Mouse (Mus musculus): Measurements from ENCODE around the gene Tspan5. TPM values are rescaled to one million over a fixed set of nuclear protein-coding genes. Genes with fewer than 3 reads are reported as not detected.

The Tspan5 gene
- polyA plus RNA-seq, 1 experiment from 2014 or later, result 12.5 TPM

DNA sequence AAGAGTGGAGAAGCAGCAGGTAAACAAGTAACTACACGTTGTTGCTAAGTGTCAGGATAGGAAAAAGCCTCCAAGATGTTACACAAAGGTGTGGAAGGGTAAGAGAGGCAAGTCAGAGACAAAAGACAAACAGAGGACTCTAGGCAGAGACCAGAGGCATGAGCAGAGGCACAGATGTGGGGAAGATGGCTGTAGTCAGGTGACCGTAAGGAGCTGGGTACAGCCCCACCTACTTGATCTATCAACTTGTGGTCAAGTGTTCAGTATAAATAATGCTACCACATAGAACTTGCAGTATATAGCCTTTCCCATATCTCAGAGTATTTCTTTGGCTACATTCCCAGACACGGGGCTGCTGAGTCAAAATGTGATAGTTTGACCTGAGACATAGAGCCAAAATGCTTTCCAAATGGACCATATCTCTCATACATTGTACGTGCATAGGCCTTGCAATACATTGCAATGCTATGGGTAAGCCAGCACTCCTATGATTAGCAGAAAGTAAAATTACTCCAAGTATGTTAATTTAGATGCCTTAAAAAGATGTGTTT lies 2.8 kb upstream of the Tspan5 start:
- no peak overlapping the region for H3K4me3 ChIP-seq (ENCODE audit: low read depth, low read length)
- ATAC-seq (replicated peaks; ENCODE audit: low FRiP score) (no peak), DNase-seq (ENCODE audit: low spot score) (no peak)
- 78% methylated on average over 4 of the region's 4 CpGs for WGBS
- H3K27ac ChIP-seq (ENCODE audit: low read depth, low read length), result no peak overlapping the region
- H3K9me3 ChIP-seq (ENCODE audit: control insufficient read depth, low read length), result no peaks in the 10 kb centered on the region
- no peaks in the 10 kb centered on the region for H3K36me3 ChIP-seq (ENCODE audit: control insufficient read depth, insufficient read depth, low read length)
- H3K4me1 ChIP-seq (replicated peaks; ENCODE audit: control insufficient read depth, insufficient read depth, low read length), result peaks cover 8% of the 10 kb centered on the region
- peaks cover 3% of the 10 kb centered on the region for H3K27me3 ChIP-seq (replicated peaks; ENCODE audit: control insufficient read depth, insufficient read depth, low read length)
- no peak overlapping the region for H3K4me2 ChIP-seq
- H3K9ac ChIP-seq (ENCODE audit: low read depth, low read length), result no peak overlapping the region

DNA sequence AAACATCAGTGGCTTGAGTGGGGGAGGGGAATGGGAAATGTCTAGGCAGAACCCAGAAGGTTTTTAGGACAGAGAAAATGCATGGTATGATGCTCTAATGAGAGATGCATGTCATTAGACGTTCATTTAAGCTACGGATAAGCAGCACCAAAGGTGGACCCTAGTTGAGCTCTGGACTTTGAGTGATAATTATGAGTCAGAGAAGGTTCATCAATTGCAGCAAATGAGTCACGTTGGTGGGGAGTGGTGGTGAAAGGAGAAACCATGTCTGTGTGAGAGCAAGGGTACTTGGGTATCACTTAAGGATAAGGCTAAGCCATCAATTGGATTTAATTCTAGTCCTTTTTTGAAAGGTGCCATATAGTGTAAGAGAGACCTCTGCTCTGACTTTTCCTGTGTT lies 1.7 kb upstream of the Tspan5 start:
- H3K4me1 ChIP-seq (replicated peaks; ENCODE audit: control insufficient read depth, insufficient read depth, low read length), result peaks cover 8% of the 10 kb centered on the region
- ATAC-seq (replicated peaks; ENCODE audit: low FRiP score), result no peak
- H3K27me3 ChIP-seq (replicated peaks; ENCODE audit: control insufficient read depth, insufficient read depth, low read length), result peaks cover 3% of the 10 kb centered on the region

DNA sequence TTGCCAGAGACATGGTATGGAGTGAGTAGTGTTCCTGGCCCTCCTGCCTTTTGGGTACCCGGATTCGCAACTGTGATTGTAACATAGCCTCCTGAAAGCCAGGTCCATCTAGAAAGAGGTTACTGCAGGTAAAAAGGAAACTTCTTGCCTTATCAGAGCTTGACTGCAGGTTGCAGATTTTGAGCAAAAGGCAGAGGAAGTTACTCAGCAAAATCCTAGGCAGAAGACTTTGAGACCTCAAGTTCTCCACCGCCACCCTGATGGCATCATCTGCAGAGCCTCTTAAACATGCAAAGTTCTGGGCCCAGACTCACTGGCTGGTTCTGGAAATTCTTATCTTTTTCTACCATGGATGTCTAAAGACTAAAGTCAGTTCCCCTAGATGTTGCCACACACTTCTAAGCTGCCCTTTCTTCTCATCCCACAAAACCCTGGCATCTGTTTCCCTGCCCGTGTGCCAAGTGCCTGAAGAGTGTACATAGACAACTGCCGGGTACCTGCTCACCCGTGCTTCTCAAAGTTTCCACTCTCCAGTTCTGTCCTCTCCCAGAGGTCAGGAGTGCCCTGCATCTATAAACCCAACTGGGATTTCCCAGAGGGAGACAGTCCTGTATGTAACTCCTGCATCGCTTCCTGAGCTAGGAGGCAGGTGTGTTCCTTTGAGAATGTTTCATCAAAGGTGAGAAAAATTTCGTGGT lies 1.0 kb upstream of the Tspan5 start:
- Histone ChIP-seq H3K4me1 (replicated peaks; ENCODE audit: control insufficient read depth, insufficient read depth, low read length) (peaks cover 8% of the 10 kb centered on the region), H3K4me2 (peak overlapping the region; percentile 96), H3K4me3 (ENCODE audit: low read depth, low read length) (no peak overlapping the region), H3K9me3 (ENCODE audit: control insufficient read depth, low read length) (no peaks in the 10 kb centered on the region), H3K27me3 (replicated peaks; ENCODE audit: control insufficient read depth, insufficient read depth, low read length) (peaks cover 3% of the 10 kb centered on the region), H3K27ac (ENCODE audit: low read depth, low read length) (no peak overlapping the region), H3K36me3 (ENCODE audit: control insufficient read depth, insufficient read depth, low read length) (no peaks in the 10 kb centered on the region), H3K9ac (ENCODE audit: low read depth, low read length) (no peak overlapping the region)
- no peak for DNase-seq (ENCODE audit: low spot score)
- WGBS, result 51% methylated on average over 8 of the region's 8 CpGs
- ATAC-seq (replicated peaks; ENCODE audit: low FRiP score), result no peak

More for the DNA sequence above, 1.7 kb upstream of the Tspan5 start:
- no peak for DNase-seq (ENCODE audit: low spot score)
- Histone ChIP-seq H3K9ac (ENCODE audit: low read depth, low read length) (no peak overlapping the region), H3K4me3 (ENCODE audit: low read depth, low read length) (no peak overlapping the region), H3K4me2 (no peak overlapping the region), H3K27ac (ENCODE audit: low read depth, low read length) (no peak overlapping the region), H3K9me3 (ENCODE audit: control insufficient read depth, low read length) (no peaks in the 10 kb centered on the region), H3K36me3 (ENCODE audit: control insufficient read depth, insufficient read depth, low read length) (no peaks in the 10 kb centered on the region)
- 64% methylated on average over 3 of the region's 3 CpGs for WGBS

DNA sequence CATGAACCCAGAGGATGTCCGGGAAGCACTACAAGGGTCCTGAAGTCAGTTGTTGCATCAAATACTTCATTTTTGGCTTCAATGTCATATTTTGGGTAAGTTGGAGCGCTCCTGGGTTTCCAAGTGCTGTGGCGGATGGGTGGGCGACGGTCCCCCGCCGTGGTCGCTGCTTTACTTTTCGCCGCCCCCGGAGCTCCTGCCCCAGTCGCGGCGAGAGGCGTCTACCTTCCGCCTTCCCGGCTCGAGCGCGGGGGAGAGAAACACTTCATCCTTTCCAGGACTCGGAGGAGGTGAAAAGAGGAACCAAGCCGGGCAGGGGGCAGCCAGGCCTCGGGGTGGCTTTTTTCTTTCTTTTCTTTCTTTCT lies 553 bp downstream of the Tspan5 start:
- Histone ChIP-seq H3K4me1 (replicated peaks; ENCODE audit: control insufficient read depth, insufficient read depth, low read length) (peaks cover 14% of the 10 kb centered on the region), H3K9ac (ENCODE audit: low read depth, low read length) (peak overlapping the region; percentile 70), H3K4me2 (peak overlapping the region; percentile 96), H3K36me3 (ENCODE audit: control insufficient read depth, insufficient read depth, low read length) (no peaks in the 10 kb centered on the region), H3K4me3 (ENCODE audit: low read depth, low read length) (peak overlapping the region; percentile 77), H3K27me3 (replicated peaks; ENCODE audit: control insufficient read depth, insufficient read depth, low read length) (peaks cover 3% of the 10 kb centered on the region), H3K27ac (ENCODE audit: low read depth, low read length) (no peak overlapping the region), H3K9me3 (ENCODE audit: control insufficient read depth, low read length) (no peaks in the 10 kb centered on the region)
- WGBS, result under 1% methylated on average over 23 of the region's 23 CpGs
- peak; percentile 6 for ATAC-seq (replicated peaks; ENCODE audit: low FRiP score)
- peak; percentile 75 for DNase-seq (ENCODE audit: low spot score)

DNA sequence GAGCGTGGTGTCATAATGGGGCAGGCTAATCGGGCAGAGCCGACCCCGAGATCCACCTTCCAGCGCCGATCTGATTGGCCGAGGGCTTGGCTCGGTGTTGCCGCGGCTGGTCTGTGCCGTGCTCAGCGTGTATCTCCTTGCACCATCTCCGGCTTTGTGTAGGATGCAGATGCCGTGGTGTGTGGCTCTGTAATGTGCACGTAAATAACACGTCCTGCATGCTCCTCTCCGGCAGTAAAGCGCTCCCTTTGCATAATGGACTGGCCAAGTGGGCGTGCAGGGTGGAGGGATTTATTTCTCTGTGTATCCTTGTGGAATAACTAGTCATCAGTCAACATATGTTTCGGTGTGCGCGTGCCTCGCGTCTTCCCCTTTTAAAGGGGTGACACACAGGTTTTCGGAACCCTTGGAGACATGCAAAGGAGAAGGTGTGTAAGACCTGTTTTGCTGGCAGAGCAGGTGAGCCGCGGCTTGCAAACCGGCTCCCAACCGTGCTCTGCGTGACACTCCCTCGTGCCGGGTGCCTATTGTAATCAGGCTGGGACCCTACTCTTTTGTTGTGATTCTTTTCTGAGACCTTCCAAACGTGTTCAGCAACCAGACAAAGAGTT lies 1.2 kb downstream of the Tspan5 start:
- H3K4me1 ChIP-seq (replicated peaks; ENCODE audit: control insufficient read depth, insufficient read depth, low read length), result peaks cover 14% of the 10 kb centered on the region
- H3K27ac ChIP-seq (ENCODE audit: low read depth, low read length), result no peak overlapping the region
- H3K9ac ChIP-seq (ENCODE audit: low read depth, low read length), result peak overlapping the region; percentile 70
- no peaks in the 10 kb centered on the region for H3K9me3 ChIP-seq (ENCODE audit: control insufficient read depth, low read length)
- ATAC-seq (replicated peaks; ENCODE audit: low FRiP score), result peak; percentile 86
- H3K4me3 ChIP-seq (ENCODE audit: low read depth, low read length), result peak overlapping the region; percentile 77
- H3K27me3 ChIP-seq (replicated peaks; ENCODE audit: control insufficient read depth, insufficient read depth, low read length), result peaks cover 3% of the 10 kb centered on the region
- under 1% methylated on average over 33 of the region's 33 CpGs for WGBS
- no peaks in the 10 kb centered on the region for H3K36me3 ChIP-seq (ENCODE audit: control insufficient read depth, insufficient read depth, low read length)
- peak; percentile 63 for DNase-seq (ENCODE audit: low spot score)
- peak overlapping the region; percentile 96 for H3K4me2 ChIP-seq

DNA sequence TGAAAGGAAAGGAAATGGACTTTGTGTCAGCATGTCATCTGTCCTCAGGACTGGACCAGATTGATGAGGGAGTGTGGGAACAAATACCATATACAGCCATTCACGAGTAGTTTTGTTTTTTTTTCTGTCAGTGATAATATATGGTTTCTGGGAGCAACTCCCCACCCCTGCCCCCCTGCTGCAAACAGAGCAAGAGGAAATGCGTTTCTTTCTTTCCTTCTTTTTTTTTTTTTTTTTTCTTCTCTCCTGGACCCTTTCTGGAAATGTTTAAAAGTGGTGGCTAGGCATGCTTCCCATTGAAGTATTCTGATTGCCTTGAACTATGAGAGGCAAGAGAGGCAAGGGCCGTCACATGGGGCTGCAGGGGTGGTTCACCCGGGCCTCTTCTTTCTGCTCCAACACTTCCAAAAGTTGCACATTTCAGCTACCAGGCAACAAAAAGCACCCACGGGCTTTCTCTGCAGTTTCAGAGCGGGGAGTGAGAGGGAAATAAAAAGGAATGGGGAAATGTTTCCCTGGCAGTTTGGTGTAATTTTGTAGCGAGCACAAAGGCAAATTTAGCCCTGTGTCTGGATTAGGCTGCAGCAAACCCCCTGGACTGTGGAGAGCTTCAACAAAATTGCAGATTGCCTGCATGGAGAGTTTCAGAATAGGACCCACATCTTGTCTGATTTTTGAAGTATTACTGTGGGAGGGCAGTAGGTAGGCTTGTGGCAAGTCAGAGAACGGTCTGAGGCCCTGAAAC lies 2.2 kb downstream of the Tspan5 start:
- Histone ChIP-seq H3K4me3 (ENCODE audit: low read depth, low read length) (no peak overlapping the region; the same call in 1 of the 2 replicates), H3K9ac (ENCODE audit: low read depth, low read length) (no peak overlapping the region), H3K9me3 (ENCODE audit: control insufficient read depth, low read length) (no peaks in the 10 kb centered on the region), H3K4me1 (replicated peaks; ENCODE audit: control insufficient read depth, insufficient read depth, low read length) (peaks cover 14% of the 10 kb centered on the region), H3K27ac (ENCODE audit: low read depth, low read length) (no peak overlapping the region), H3K36me3 (ENCODE audit: control insufficient read depth, insufficient read depth, low read length) (no peaks in the 10 kb centered on the region), H3K27me3 (replicated peaks; ENCODE audit: control insufficient read depth, insufficient read depth, low read length) (peaks cover 3% of the 10 kb centered on the region), H3K4me2 (peak overlapping the region; percentile 96)
- DNase-seq (ENCODE audit: low spot score) (no peak), ATAC-seq (replicated peaks; ENCODE audit: low FRiP score) (no peak)
- WGBS, result 50% methylated on average over 8 of the region's 8 CpGs

DNA sequence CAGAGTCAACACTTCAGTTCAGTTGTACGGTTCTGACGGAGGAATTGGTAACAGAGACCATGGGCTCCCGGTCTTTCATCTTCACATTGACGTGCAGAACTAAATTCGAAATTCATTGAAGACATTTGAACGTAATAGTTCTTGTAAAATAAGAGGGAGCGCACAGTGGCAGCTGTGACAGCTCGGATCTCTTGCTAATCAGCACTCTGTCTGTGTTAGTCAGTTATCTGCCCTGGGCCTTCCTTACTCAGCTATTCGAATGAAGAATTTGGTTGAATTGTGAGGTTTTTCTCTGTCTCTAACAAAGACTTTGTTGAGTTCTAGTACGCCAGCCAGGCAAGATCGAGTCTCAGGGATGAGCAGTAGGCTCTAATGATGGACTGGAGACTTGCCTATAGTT lies 3.1 kb downstream of the Tspan5 start:
- Histone ChIP-seq H3K36me3 (ENCODE audit: control insufficient read depth, insufficient read depth, low read length) (no peaks in the 10 kb centered on the region), H3K4me2 (no peak overlapping the region), H3K4me1 (replicated peaks; ENCODE audit: control insufficient read depth, insufficient read depth, low read length) (peaks cover 14% of the 10 kb centered on the region), H3K9me3 (ENCODE audit: control insufficient read depth, low read length) (no peaks in the 10 kb centered on the region), H3K4me3 (ENCODE audit: low read depth, low read length) (no peak overlapping the region), H3K9ac (ENCODE audit: low read depth, low read length) (no peak overlapping the region), H3K27ac (ENCODE audit: low read depth, low read length) (no peak overlapping the region), H3K27me3 (replicated peaks; ENCODE audit: control insufficient read depth, insufficient read depth, low read length) (peaks cover 3% of the 10 kb centered on the region)
- DNase-seq (ENCODE audit: low spot score) (no peak), ATAC-seq (replicated peaks; ENCODE audit: low FRiP score) (no peak)
- 62% methylated on average over 11 of the region's 11 CpGs for WGBS

DNA sequence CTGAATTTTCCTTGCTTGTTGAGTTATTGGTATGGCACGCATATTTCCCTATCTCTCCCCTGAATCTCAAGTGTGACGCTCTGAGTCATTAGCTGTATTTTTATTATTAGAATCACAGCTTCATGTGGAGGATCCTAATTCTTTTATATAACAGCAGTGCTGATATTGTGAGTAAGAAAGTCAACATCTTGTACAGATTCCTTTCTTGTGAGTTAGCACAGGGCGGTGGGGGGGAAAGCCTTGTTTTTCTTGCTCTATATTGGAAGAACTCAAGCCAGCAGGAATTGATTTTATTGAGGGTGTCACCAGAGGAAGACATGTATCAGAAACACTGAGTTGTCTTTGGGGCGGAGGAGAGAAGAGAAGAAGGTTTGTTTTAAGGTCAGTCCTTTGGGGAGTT lies 3.6 kb downstream of the Tspan5 start:
- DNase-seq (ENCODE audit: low spot score) (no peak), ATAC-seq (replicated peaks; ENCODE audit: low FRiP score) (no peak)
- no peak overlapping the region for H3K4me2 ChIP-seq
- no peak overlapping the region for H3K27ac ChIP-seq (ENCODE audit: low read depth, low read length)
- no peaks in the 10 kb centered on the region for H3K36me3 ChIP-seq (ENCODE audit: control insufficient read depth, insufficient read depth, low read length)
- no peaks in the 10 kb centered on the region for H3K9me3 ChIP-seq (ENCODE audit: control insufficient read depth, low read length)
- no peak overlapping the region for H3K4me3 ChIP-seq (ENCODE audit: low read depth, low read length)
- no peak overlapping the region for H3K9ac ChIP-seq (ENCODE audit: low read depth, low read length)
- WGBS, result 86% methylated on average over 4 of the region's 4 CpGs
- peaks cover 14% of the 10 kb centered on the region for H3K4me1 ChIP-seq (replicated peaks; ENCODE audit: control insufficient read depth, insufficient read depth, low read length)
- peaks cover 1% of the 10 kb centered on the region for H3K27me3 ChIP-seq (replicated peaks; ENCODE audit: control insufficient read depth, insufficient read depth, low read length)

Measured in liver, embryonic 11.5 days (tissue).